Mouse (Mus musculus) brain, embryonic 18.5 days (tissue): Measurements from ENCODE around the gene Tmem239.
"Not testable (repeated sequence)": the region's sequence is repeated elsewhere in the genome, so short reads cannot be mapped to it uniquely, and the experiment has no call there.

Experiments
- DNase-seq: peaks from one replicate; pipeline ENCODE4 v3.0.0-alpha.2; 2012; ENCODE audit warnings: low read depth, low spot score

The Tmem239 gene

GRCm38 (mm10) chr2:130406178-130406577 is at the start of gene Tmem239:
TSS of gene Tmem239 (plus strand) at chr2:130406478.
- DNase-seq = no peak

GRCm38 (mm10) chr2:130357551-130357950 is 48.7 kb upstream of the Tmem239 start:
- no peak for DNase-seq

- no peak for DNase-seq
These were observed 47.4 kb upstream of the Tmem239 start for GRCm38 (mm10) chr2:130358852-130359251.

GRCm38 (mm10) chr2:130362511-130363026 is 43.7 kb upstream of the Tmem239 start:
- DNase-seq = no peak

GRCm38 (mm10) chr2:130365211-130366094 is 40.8 kb upstream of the Tmem239 start:
- no peak for DNase-seq

GRCm38 (mm10) chr2:130367386-130367785 is 38.9 kb upstream of the Tmem239 start:
- no peak for DNase-seq

GRCm38 (mm10) chr2:130373026-130373425 is 33.3 kb upstream of the Tmem239 start:
- DNase-seq = not testable (repeated sequence)

- DNase-seq = no peak
These were observed 31.3 kb upstream of the Tmem239 start for GRCm38 (mm10) chr2:130374951-130375350.

- DNase-seq = no peak
These were observed 23.1 kb upstream of the Tmem239 start for GRCm38 (mm10) chr2:130383205-130383604.

- DNase-seq = no peak
These were observed 22.4 kb upstream of the Tmem239 start for GRCm38 (mm10) chr2:130383895-130384294.

- no peak for DNase-seq
These were observed 20.1 kb upstream of the Tmem239 start for GRCm38 (mm10) chr2:130386212-130386611.

- no peak for DNase-seq
These were observed 17.5 kb upstream of the Tmem239 start for GRCm38 (mm10) chr2:130388796-130389195.

GRCm38 (mm10) chr2:130390993-130391625 is 15.2 kb upstream of the Tmem239 start:
- DNase-seq = no peak

- DNase-seq = no peak
These were observed 13.4 kb upstream of the Tmem239 start for GRCm38 (mm10) chr2:130392836-130393235.

- no peak for DNase-seq
These were observed 10.6 kb upstream of the Tmem239 start for GRCm38 (mm10) chr2:130395696-130396095.

GRCm38 (mm10) chr2:130397186-130397985 is 8.9 kb upstream of the Tmem239 start, which contains the start of gene Cpxm1:
TSS of gene Cpxm1 (minus strand) at chr2:130397574.
- DNase-seq = no peak

- no peak for DNase-seq
These were observed 8.2 kb upstream of the Tmem239 start for GRCm38 (mm10) chr2:130398091-130398490.

- DNase-seq = no peak
These were observed 6.2 kb upstream of the Tmem239 start for GRCm38 (mm10) chr2:130400046-130400445.

- no peak for DNase-seq
These were observed 4.4 kb upstream of the Tmem239 start for GRCm38 (mm10) chr2:130401891-130402290.

GRCm38 (mm10) chr2:130404939-130405338 is 1.3 kb upstream of the Tmem239 start, which contains the start of the genes Gm28372 and 1700020A23Rik:
TSS of gene Gm28372 (plus strand) at chr2:130405239.
TSS of gene 1700020A23Rik (plus strand) at chr2:130405259.
- DNase-seq = no peak

- no peak for DNase-seq
These were observed 1.9 kb downstream of the Tmem239 start for GRCm38 (mm10) chr2:130408194-130408593.
